Mouse (Mus musculus): ENCODE results near the gene Disp1.

Disp1 gene

DNA sequence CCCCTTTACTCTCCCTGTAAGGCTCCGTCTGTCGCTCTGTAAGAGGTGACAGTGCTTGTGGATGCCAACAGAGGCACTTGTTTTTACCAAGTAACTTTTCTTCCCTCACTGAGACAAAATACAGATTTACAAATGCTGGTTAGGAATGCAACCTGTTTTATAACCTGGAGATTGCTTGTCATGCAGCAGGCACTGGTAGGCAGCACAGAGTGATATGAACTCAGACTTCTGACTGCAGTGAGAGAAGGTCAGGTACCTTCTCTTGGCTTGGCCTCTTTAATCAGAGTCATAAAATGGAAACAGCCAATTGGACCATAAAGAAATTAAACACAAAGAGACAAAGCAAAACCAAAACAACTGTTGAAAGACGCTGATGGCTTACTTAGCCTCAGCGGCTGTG is 83.2 kb downstream of the Disp1 start:
- TF ChIP-seq GATA4 (IDR thresholded peaks at IDR 0.05; ENCODE audit: insufficient replicate concordance, low read length), result no peak

DNA sequence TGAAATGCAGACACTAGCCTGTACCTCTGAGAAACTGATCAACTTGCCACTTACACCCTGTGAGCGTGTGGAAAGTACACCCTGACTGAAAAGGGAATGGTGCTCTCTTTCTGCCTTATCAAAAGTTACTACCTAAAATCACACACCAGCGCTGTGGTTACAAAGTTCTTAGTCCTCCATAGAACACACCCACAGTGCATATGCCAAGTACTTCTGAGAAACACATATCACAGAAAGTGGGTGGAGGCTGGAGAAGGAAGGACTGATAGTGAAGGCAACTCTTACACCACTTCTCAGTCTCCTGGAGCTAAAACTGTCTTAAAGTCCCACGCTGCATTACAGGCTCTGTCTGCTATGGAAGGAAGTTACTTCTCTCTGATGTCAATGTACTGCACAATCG is 86.9 kb downstream of the Disp1 start:
- no peak for TF ChIP-seq GATA4 (IDR thresholded peaks at IDR 0.05; ENCODE audit: insufficient replicate concordance, low read length)

DNA sequence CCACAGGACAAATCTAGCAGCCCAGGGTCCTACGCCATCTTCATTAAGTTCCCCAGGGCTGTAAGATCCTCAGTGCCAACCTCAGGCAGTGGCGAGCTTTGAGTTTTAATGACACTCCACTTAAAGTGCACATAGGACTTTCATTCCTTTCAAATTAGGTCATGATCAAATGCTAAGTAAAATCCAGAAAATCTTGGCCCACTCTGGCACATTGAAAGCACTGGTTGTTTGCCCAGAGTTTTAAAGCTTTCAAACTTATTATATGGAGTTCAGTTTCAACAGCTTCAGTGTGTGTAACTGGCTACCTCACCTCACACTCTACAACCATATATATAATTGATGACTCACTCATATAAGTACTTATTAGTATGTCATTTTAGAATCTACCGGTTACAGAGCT is 87.9 kb downstream of the Disp1 start:
- TF ChIP-seq GATA4 (IDR thresholded peaks at IDR 0.05; ENCODE audit: insufficient replicate concordance, low read length), result no peak

DNA sequence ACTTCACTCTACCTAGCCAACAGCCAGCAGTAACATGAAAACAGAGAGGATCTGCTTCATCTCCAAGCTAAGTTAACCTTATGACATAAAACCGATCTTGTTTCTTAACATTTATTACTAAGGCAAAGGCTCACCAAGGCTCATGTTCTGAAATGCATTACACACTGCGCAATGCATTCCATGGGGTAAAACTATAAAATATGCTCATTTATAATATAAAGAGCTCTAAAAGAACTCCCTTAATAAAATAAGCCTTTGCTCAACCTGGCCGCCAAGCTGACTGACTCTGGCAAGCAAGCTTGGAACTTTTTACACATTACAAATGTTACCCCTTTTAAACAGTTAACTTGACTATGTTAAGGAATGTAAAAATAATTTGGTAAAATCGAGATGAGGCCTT is 94.1 kb downstream of the Disp1 start:
- no peak for TF ChIP-seq GATA4 (IDR thresholded peaks at IDR 0.05; ENCODE audit: insufficient replicate concordance, low read length)

DNA sequence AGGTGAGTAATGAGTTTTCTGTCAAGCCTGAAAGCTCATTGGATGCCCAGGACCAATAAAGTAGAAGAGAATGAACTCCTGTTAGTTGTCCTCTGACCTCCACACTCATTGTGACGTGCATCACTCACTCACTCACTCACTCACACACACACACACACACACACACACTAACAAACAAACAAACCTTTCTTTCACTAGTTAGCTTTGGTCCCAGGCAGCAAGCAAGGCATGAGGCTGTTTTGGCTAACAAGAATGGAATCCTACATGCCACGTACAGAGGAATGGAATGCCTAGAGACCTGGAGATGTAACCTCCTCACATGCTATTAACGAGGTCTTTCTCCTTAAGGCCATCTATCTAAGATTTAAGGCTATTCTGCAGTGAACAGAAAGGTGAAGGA is 97.6 kb downstream of the Disp1 start:
- no peak for TF ChIP-seq GATA4 (IDR thresholded peaks at IDR 0.05; ENCODE audit: insufficient replicate concordance, low read length)

DNA sequence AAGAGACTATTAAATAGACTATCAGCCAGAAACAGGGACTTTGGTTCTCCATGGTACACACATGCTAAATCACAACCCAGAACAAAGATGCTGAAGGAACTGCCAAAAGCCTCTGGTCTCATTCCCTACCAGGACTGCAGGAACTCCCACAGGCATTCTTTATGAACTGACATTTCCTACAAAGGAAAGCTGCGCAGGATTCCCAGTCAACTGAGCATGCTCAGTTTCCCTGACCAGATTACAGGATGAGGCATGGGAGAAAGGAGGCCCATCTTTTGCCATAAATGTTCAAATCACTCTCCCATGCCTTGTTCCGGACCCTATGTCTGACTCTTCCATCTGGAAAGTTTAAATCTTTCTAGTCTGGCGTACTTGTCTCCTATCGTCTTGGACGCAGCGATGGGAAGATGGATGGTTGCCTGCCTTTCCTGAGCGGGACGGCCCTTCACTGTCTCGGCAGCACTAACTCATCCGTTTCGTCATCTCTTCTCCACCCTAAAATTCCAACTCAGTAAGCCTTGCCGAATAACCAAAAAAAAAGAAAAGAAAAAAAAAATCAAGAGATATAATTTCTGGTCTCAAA is 100.9 kb downstream of the Disp1 start:
- TF ChIP-seq GATA4 (IDR thresholded peaks at IDR 0.05; ENCODE audit: insufficient replicate concordance, low read length), result no peak

DNA sequence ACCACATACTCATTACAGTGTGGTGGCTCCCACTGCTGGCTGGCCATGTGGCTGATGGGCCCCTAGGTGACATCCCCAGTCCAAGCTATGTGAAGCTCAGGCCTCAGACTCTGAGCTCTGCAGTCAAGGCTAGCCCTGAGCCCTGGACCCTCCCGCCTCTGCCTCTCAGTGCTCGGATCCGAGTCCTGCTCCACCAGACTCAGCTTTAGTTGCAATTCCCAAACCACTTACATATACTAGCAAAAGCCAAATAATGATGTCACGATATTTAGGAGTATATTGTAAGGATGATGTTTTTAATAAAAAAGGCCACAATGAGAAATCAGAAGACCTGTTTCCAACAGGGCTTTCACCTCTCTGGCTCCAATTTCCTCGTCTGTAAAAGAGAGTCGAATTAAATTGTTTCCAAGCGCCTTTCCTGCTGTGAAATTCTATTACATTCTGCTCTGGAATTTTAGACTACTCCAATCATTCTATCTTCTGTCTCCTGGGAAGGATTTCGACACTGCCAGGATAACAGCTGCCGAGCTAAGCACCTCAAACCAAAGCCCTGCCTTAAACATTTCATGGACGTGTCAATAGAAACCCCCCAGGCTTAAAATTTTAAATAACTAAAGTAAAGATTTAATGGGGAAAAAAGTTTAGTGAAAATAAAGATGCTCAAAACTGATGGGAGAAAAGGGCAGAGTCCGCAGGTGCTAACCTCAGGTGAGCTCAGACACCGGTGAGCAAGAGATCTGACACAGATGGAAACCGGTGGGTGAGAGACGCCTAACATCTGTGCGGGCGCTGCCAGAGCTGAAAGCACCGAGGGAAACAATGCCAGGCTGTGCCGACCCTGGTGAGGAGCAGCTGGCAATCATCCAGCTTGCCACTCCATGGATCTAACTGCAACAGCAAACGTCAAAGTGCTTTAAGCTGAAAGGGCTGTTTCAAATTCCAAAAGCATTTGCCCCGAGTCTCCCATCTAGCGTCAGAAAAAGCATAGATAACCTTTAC is 103.2 kb downstream of the Disp1 start:
- no peak for TF ChIP-seq GATA4 (IDR thresholded peaks at IDR 0.05; ENCODE audit: insufficient replicate concordance, low read length)

DNA sequence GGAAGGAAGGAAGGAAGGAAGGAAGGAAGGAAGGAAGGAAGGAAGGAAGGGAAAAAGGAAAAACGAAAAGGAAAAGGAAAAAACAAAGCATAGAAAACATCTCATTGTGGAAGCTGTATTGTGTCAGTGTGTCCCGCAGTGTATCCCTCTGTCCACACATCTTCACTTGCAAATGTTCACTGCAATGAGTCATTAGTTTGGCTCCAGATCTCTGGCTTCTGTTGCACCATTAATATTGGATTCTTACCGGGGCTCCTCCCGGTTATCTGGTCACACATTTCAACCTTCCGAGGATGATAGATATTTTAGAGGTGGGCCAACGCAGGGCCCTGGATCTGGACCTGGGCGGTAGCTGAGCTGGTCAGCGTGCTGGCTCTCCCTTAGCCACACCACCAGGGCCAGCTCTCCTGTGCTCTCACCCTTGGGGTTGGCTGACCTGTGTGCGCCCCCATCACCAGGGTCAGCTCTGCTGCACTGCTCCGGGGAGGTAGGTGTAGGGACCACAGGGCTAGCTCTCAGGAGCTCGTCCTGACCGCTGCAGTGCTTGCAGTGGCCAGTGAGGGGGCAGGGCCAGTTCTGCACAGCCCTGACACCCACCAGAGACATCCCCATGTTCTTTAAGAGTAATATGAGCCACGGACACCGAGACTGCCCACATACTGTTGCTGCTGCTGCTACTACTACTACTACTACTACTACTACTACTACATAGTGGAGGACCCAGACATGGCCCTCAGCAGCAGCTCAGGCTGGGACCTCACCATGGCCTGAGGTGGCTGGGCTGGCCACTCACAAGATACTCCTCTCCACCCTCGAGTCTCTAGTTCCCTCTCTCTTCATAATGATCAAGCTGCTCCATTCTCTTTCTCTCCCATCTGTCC is 104.1 kb downstream of the Disp1 start:
- TF ChIP-seq GATA4 (IDR thresholded peaks at IDR 0.05; ENCODE audit: insufficient replicate concordance, low read length), result no peak

DNA sequence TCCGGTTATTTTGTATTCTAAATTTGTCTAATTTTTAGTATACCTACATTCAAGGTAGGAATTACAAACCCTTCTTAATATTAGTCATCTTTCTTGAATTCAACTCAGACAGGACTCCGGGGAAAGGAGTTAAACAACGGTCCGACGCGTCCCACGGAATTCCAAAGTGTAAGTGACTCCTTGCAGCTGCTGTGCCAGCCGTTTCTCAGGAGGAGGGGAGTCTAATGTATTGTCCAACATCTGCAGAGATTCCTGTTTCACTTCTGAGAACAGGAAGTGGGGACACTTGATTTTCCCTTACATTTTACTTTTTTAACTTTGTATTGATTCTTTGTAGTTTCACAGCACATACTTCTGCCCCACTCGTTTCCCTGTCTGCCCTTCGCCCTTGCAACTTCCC is 104.9 kb downstream of the Disp1 start:
- no peak for TF ChIP-seq GATA4 (IDR thresholded peaks at IDR 0.05; ENCODE audit: insufficient replicate concordance, low read length)

DNA sequence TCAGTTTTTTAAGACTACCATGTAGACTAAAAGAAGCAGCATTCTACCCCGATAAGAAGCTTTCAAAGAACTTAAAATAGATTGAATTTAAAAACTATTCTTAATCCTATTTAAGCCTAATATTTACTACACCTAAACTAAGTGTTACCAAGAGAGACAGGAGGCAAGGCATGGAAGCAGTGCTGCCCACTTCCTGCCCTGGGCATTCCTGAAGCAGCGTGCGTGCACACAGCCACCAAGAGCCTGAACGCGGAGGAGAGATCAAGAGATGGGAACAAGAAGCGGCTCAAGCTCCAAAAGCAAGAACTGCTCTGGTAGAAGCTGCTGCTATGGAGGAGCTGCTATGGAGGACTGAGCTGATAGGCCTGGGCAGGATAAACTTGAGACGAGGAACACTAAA is 106.2 kb downstream of the Disp1 start:
- no peak for TF ChIP-seq GATA4 (IDR thresholded peaks at IDR 0.05; ENCODE audit: insufficient replicate concordance, low read length)

DNA sequence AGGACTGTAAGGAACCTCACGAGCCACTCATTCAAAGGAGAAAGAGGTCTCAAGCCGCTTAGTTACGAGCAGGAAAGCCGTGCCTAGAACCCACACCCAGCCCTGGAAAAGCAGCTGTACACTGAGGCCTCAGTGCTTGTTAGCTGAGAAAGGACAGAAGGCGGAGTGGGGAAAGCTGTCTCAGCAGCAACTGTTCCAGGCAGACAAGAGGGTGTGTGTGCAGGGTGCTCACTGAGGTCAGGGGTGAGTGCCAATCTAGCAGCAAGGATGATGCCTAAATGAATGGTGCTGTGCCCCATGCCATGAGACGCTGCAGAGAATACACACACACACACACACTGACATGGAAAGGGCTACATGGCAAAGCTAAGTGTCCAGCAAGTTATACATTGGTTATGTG is 106.8 kb downstream of the Disp1 start:
- TF ChIP-seq GATA4 (IDR thresholded peaks at IDR 0.05; ENCODE audit: insufficient replicate concordance, low read length), result no peak

DNA sequence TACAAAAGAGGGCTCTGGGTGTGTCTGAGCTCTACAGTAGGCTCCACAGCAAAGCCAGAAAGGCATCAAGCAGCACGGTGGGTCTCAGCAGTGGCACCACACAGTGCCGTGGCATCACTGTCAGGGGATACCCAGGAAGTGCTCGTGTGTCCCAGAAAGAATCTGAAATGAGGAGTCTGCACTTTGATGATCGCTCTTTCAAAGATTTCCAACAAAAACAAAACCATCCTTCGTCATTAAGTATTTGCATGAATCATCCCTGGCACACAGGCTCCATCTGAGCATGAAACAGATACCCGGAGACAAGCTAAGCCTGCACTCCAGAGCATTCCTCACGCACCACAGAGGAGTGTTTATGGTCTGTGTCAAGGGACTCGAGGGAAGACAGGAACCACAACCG is 107.8 kb downstream of the Disp1 start:
- no peak for TF ChIP-seq GATA4 (IDR thresholded peaks at IDR 0.05; ENCODE audit: insufficient replicate concordance, low read length)

DNA sequence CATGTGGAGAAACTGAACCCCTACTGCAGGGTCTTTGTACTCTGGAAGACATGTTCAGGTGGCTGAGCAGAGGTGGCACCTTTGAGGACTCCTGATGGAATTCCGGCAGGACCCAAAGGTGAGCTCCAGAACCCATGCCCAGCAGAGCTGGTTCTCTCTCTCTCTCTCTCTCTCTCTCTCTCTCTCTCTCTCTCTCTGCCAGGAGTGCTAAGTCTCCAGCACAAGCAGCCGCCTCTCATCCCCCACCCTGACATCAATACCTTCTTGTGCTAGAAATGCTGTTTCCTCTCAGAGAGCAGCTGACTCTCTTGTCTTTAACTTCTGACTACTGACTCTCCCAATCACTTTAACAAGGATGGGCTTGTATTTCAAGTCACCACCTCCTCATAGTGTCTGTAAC is 113.8 kb downstream of the Disp1 start:
- no peak for TF ChIP-seq GATA4 (IDR thresholded peaks at IDR 0.05; ENCODE audit: insufficient replicate concordance, low read length)

DNA sequence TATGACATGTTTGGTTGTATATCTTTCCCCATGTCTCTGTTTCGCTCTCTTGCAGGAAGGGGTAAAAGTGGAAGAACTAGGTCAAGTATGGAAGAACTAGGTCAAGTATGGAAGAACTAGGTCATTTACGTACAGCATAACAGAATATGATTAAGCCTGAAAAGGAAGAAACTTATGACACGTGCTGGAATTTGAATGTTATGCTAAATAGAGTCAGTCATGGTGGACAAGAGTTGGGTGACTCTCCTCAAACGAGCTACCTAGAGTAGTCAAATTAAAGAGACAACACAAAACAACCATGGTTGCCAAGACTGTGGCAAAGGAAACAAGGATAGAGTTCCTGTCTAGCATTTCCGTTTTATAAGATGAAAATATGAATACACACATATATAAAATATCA is 116.6 kb downstream of the Disp1 start:
- TF ChIP-seq GATA4 (IDR thresholded peaks at IDR 0.05; ENCODE audit: insufficient replicate concordance, low read length), result no peak

DNA sequence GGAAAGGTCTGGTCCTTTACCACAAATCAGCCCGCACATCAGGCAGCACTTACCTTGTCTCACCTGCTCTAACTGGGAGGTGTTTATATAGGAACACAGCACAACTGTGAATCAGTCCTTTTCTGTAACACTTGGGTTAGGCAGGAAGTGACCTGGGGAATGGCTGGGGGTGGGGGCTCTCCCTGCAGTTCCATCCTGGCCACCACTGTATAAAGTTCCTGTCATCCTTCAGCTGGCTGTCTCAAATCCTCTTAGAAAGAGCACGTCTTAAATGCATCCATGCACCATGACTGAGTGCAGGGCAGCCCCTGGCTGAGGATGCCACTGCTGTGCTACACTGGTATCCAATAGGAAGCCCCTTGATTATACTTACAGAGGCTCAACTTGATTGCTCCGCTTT is 118.5 kb downstream of the Disp1 start:
- TF ChIP-seq GATA4 (IDR thresholded peaks at IDR 0.05; ENCODE audit: insufficient replicate concordance, low read length), result no peak

DNA sequence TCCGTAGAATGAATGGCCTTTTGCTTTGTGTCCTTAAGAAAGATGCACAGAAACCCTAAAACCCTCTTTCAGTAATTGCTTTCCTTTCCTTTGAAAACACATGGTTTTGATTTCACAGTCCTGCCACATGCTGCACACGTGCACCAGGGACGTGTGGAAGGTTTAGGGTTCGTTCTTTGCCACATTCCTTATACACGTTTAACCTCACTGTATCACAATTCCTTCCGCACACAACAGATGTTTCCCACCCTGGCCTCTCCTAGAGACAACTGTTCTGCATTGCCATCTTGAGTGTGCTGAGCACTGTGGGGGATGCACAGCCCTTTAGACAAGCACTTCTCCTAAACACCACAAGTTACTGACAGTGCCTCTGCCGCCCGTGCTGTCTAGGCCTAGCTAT is 119.2 kb downstream of the Disp1 start:
- no peak for TF ChIP-seq GATA4 (IDR thresholded peaks at IDR 0.05; ENCODE audit: insufficient replicate concordance, low read length)

Data from liver, adult (tissue).